Mouse (Mus musculus): ENCODE measurements around the gene Tubb1. TPM values are rescaled to one million over a fixed set of nuclear protein-coding genes. Genes with fewer than 3 reads are reported as not detected.
A peak's percentile ranks its signal among the peaks of the same experiment; 100 is the strongest.

Gene Tubb1
- polyA plus RNA-seq, 1 experiment from 2014 or later = 11.0 TPM

DNA sequence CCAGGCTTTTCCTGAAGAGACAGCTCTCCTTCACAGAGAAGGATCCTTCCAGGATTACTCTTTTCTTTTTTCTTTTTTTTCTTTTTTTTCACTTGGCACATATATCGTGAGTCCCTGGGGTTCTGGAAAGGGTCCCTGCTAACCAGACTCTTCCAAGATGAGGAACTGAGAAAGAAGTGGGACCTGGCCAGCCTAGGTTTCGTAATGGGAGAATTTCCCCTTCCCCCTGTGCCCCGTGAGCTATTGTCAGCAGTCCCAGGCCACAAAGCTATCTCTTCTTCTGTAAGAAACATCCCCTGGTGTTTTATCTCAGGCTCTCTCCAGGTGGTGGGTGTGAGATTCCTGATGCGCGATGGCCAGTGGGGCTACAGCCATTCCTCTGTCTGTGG lies 11.1 kb upstream of the Tubb1 start:
- Histone ChIP-seq H3K27me3 (ENCODE audit: control insufficient read depth, insufficient read depth, low read length) (no peaks in the 10 kb centered on the region), H3K27ac (ENCODE audit: low read depth, low read length) (no peak overlapping the region), H3K4me1 (ENCODE audit: control insufficient read depth, insufficient read depth, low read length) (peaks cover 16% of the 10 kb centered on the region; the same call in 1 of the 2 replicates), H3K9ac (ENCODE audit: low read depth, low read length) (peak overlapping the region; percentile 75; the same call in 1 of the 2 replicates), H3K9me3 (replicated peaks; ENCODE audit: control insufficient read depth, low read length) (no peaks in the 10 kb centered on the region), H3K4me2 (peak overlapping the region; percentile 74), H3K36me3 (ENCODE audit: control insufficient read depth, insufficient read depth, low read length) (no peaks in the 10 kb centered on the region), H3K4me3 (ENCODE audit: low read depth, low read length) (peak overlapping the region; percentile 68; the same call in 1 of the 2 replicates)
- 23% methylated on average over 5 of the region's 5 CpGs for whole genome bisulfite sequencing (ENCODE audit: insufficient replicate concordance)
- ATAC-seq (replicated peaks; ENCODE audit: insufficient number of reproducible peaks, low FRiP score, low TSS enrichment) = no peak

DNA sequence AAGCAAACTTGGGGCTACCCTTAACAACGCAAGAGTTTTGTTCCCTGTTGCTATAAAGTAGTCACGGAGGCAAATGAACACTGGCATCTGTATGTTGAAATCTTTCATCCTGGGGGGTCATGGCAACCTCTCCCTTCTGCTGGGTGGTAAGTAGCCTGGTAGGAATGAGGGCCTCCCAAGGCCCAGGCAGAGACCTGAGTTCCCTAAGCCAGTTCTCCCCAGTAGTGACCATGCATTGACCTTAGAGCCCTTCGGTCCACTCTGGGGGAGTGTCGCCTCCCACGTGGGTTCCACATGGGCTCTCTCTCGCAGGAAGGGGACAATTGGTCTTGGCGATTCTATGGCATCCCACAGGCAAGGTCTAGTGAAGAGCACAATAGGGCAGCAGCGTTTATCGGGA lies 10.5 kb upstream of the Tubb1 start:
- Histone ChIP-seq H3K27me3 (ENCODE audit: control insufficient read depth, insufficient read depth, low read length) (no peaks in the 10 kb centered on the region), H3K9ac (ENCODE audit: low read depth, low read length) (no peak overlapping the region), H3K9me3 (replicated peaks; ENCODE audit: control insufficient read depth, low read length) (no peaks in the 10 kb centered on the region), H3K27ac (ENCODE audit: low read depth, low read length) (no peak overlapping the region), H3K4me1 (ENCODE audit: control insufficient read depth, insufficient read depth, low read length) (peaks cover 16% of the 10 kb centered on the region; the same call in 1 of the 2 replicates), H3K36me3 (ENCODE audit: control insufficient read depth, insufficient read depth, low read length) (no peaks in the 10 kb centered on the region), H3K4me2 (no peak overlapping the region), H3K4me3 (ENCODE audit: low read depth, low read length) (no peak overlapping the region)
- WGBS (ENCODE audit: insufficient replicate concordance) = 81% methylated on average over 9 of the region's 9 CpGs
- no peak for ATAC-seq (replicated peaks; ENCODE audit: insufficient number of reproducible peaks, low FRiP score, low TSS enrichment)

DNA sequence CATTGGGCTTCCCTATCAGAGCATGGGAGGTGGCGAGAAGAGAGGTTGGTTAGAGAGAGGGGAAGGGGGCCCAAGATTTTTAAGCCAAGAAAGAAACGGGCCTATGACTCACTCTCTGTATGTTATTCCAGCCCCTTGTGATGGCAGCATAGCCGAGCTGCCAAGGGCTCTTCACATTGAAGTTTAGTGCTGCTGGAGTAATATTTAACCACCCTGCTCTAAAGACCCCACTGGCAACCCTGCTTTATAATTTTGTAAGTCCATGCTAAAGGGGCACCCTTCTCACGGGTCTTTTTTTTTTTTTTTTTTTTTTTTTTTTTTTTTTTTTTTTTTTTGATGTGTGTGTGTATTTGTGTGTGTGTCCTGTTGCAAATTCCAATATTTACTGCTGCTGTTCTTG lies 8.6 kb upstream of the Tubb1 start:
- H3K4me2 ChIP-seq = no peak overlapping the region
- no peak overlapping the region for H3K27ac ChIP-seq (ENCODE audit: low read depth, low read length)
- no peak overlapping the region for H3K9ac ChIP-seq (ENCODE audit: low read depth, low read length)
- no peaks in the 10 kb centered on the region for H3K9me3 ChIP-seq (replicated peaks; ENCODE audit: control insufficient read depth, low read length)
- H3K36me3 ChIP-seq (ENCODE audit: control insufficient read depth, insufficient read depth, low read length) = no peaks in the 10 kb centered on the region
- WGBS (ENCODE audit: insufficient replicate concordance) = 66% methylated on average over 4 of the region's 4 CpGs
- H3K4me3 ChIP-seq (ENCODE audit: low read depth, low read length) = no peak overlapping the region
- peaks cover 16% of the 10 kb centered on the region; the same call in 1 of the 2 replicates for H3K4me1 ChIP-seq (ENCODE audit: control insufficient read depth, insufficient read depth, low read length)
- ATAC-seq (replicated peaks; ENCODE audit: insufficient number of reproducible peaks, low FRiP score, low TSS enrichment) = no peak
- no peaks in the 10 kb centered on the region for H3K27me3 ChIP-seq (ENCODE audit: control insufficient read depth, insufficient read depth, low read length)

DNA sequence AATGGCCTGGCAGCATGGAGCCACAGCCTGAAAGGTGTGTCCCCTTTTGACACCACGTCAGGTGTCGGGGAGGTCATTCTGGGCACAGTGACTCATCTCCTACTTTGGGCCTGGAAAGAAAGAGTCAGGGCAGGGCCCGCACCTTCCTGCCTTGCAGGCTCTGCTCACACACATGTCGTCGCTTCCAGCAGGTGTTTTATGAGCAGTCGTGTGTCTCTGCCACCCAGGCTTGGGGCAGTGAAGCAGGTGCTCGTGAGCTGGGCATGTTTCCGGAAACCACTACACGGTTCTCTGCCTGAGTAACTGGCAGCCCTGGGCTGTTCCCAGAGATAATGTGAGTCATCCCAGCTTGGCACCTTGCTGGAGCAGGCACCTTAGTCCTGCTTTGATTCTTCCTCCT lies 8.0 kb upstream of the Tubb1 start:
- Histone ChIP-seq H3K4me1 (ENCODE audit: control insufficient read depth, insufficient read depth, low read length) (peaks cover 16% of the 10 kb centered on the region; the same call in 1 of the 2 replicates), H3K27me3 (ENCODE audit: control insufficient read depth, insufficient read depth, low read length) (no peaks in the 10 kb centered on the region), H3K9me3 (replicated peaks; ENCODE audit: control insufficient read depth, low read length) (no peaks in the 10 kb centered on the region), H3K4me2 (no peak overlapping the region), H3K36me3 (ENCODE audit: control insufficient read depth, insufficient read depth, low read length) (no peaks in the 10 kb centered on the region), H3K9ac (ENCODE audit: low read depth, low read length) (no peak overlapping the region), H3K4me3 (ENCODE audit: low read depth, low read length) (no peak overlapping the region), H3K27ac (ENCODE audit: low read depth, low read length) (no peak overlapping the region)
- 66% methylated on average over 9 of the region's 9 CpGs for WGBS (ENCODE audit: insufficient replicate concordance)
- ATAC-seq (replicated peaks; ENCODE audit: insufficient number of reproducible peaks, low FRiP score, low TSS enrichment) = no peak

DNA sequence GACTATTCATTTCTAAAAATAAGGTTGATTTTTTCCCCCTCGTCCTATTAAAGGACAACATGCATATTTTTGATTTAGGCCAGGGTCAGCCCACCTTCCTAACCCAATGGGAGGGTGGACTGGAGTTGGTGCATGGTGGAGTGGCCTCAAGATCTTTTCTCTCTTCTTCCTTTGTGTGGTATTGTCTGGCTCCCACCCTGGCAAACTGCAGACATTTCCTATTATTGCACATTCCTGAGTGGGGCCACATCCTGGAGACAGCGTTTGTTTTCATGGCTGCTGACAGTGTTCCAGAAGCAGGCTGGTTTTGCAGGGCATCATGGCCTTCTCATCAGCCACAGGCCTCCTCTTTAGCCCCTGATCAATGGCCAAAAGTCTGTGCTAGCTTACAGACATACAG lies 7.4 kb upstream of the Tubb1 start:
- H3K4me3 ChIP-seq (ENCODE audit: low read depth, low read length) = no peak overlapping the region
- H3K4me2 ChIP-seq = no peak overlapping the region
- H3K27me3 ChIP-seq (ENCODE audit: control insufficient read depth, insufficient read depth, low read length) = no peaks in the 10 kb centered on the region
- no peaks in the 10 kb centered on the region for H3K9me3 ChIP-seq (replicated peaks; ENCODE audit: control insufficient read depth, low read length)
- H3K27ac ChIP-seq (ENCODE audit: low read depth, low read length) = no peak overlapping the region
- peaks cover 13% of the 10 kb centered on the region; the same call in 1 of the 2 replicates for H3K4me1 ChIP-seq (ENCODE audit: control insufficient read depth, insufficient read depth, low read length)
- no peaks in the 10 kb centered on the region for H3K36me3 ChIP-seq (ENCODE audit: control insufficient read depth, insufficient read depth, low read length)
- ATAC-seq (replicated peaks; ENCODE audit: insufficient number of reproducible peaks, low FRiP score, low TSS enrichment) = no peak
- WGBS (ENCODE audit: insufficient replicate concordance) = 62% methylated on average over 2 of the region's 2 CpGs
- H3K9ac ChIP-seq (ENCODE audit: low read depth, low read length) = no peak overlapping the region

DNA sequence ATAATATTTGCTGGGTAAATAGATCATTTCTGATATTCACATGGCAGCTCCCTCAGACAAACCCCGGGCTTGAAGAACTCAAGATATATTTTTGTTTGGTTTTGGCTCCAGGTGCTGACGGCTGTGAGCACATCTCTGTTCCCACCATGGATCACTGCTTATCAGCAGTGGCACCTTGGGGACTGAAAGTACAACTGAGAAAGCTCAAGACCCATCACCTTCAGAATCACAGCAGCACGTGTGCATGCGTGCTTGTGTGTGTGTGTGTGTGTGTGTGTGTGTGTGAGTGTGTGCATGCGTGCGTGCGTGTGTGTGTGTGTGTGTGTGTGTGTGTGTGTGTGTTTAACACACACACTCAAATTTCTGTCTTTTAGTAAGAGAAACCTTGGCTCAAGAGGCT lies 6.1 kb upstream of the Tubb1 start:
- no peak overlapping the region for H3K9ac ChIP-seq (ENCODE audit: low read depth, low read length)
- no peak for ATAC-seq (replicated peaks; ENCODE audit: insufficient number of reproducible peaks, low FRiP score, low TSS enrichment)
- 65% methylated on average over 7 of the region's 7 CpGs for WGBS (ENCODE audit: insufficient replicate concordance)
- H3K27ac ChIP-seq (ENCODE audit: low read depth, low read length) = no peak overlapping the region
- no peaks in the 10 kb centered on the region for H3K9me3 ChIP-seq (replicated peaks; ENCODE audit: control insufficient read depth, low read length)
- H3K36me3 ChIP-seq (ENCODE audit: control insufficient read depth, insufficient read depth, low read length) = no peaks in the 10 kb centered on the region
- H3K4me3 ChIP-seq (ENCODE audit: low read depth, low read length) = no peak overlapping the region
- no peak overlapping the region for H3K4me2 ChIP-seq
- peaks cover 4% of the 10 kb centered on the region; the same call in 1 of the 2 replicates for H3K4me1 ChIP-seq (ENCODE audit: control insufficient read depth, insufficient read depth, low read length)
- H3K27me3 ChIP-seq (ENCODE audit: control insufficient read depth, insufficient read depth, low read length) = no peaks in the 10 kb centered on the region; the same call in 1 of the 2 replicates

DNA sequence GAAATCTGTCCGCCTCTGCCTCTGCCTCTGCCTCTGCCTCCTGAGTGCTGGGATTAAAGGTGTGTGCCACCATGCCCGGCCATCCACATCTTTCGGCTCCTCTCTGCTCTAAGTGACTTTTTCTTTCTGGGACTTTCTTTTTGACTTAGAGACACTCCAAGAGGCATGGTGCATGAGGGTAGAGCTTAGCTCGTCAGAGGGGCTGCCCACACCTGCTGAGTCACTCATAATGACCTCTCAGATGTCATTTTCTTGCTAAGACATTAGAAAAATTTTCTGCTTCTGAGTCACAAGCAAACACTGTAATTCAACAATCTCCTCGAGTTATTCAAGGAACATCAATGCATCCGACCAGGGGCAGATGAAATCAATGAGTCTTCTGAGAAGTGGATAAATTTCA lies 5.5 kb upstream of the Tubb1 start:
- H3K9me3 ChIP-seq (replicated peaks; ENCODE audit: control insufficient read depth, low read length) = no peaks in the 10 kb centered on the region
- H3K4me3 ChIP-seq (ENCODE audit: low read depth, low read length) = no peak overlapping the region
- 79% methylated on average over 6 of the region's 6 CpGs for WGBS (ENCODE audit: insufficient replicate concordance)
- no peaks in the 10 kb centered on the region; the same call in 1 of the 2 replicates for H3K27me3 ChIP-seq (ENCODE audit: control insufficient read depth, insufficient read depth, low read length)
- H3K27ac ChIP-seq (ENCODE audit: low read depth, low read length) = no peak overlapping the region
- H3K36me3 ChIP-seq (ENCODE audit: control insufficient read depth, insufficient read depth, low read length) = no peaks in the 10 kb centered on the region
- H3K4me2 ChIP-seq = no peak overlapping the region
- no peak overlapping the region for H3K9ac ChIP-seq (ENCODE audit: low read depth, low read length)
- peaks cover 3% of the 10 kb centered on the region; the same call in 1 of the 2 replicates for H3K4me1 ChIP-seq (ENCODE audit: control insufficient read depth, insufficient read depth, low read length)
- ATAC-seq (replicated peaks; ENCODE audit: insufficient number of reproducible peaks, low FRiP score, low TSS enrichment) = no peak

DNA sequence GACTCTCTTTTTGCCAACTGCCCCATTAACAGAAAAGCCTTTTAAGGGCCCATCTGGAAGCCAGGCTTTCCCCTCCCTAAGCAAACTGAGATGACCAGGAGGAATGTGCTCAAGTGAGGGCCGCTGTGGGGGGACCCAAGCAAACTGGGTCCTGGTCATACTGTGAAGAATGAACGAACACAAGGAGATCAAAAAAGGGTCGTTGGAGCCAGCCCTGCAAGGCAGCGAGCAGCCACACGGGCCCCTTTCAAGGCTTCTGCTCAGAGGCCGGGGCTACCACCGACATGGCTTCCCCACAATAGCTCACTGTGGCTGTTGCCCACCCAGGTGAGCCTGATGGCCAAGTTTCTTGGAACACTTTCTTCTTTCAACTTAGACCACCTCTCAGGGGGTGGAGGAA lies 4.0 kb upstream of the Tubb1 start:
- no peaks in the 10 kb centered on the region for H3K36me3 ChIP-seq (ENCODE audit: control insufficient read depth, insufficient read depth, low read length)
- H3K27me3 ChIP-seq (ENCODE audit: control insufficient read depth, insufficient read depth, low read length) = no peaks in the 10 kb centered on the region; the same call in 1 of the 2 replicates
- no peaks in the 10 kb centered on the region for H3K9me3 ChIP-seq (replicated peaks; ENCODE audit: control insufficient read depth, low read length)
- WGBS (ENCODE audit: insufficient replicate concordance) = 56% methylated on average over 7 of the region's 7 CpGs
- no peak overlapping the region for H3K9ac ChIP-seq (ENCODE audit: low read depth, low read length)
- no peak overlapping the region for H3K4me3 ChIP-seq (ENCODE audit: low read depth, low read length)
- ATAC-seq (replicated peaks; ENCODE audit: insufficient number of reproducible peaks, low FRiP score, low TSS enrichment) = no peak
- no peak overlapping the region for H3K4me2 ChIP-seq
- no peak overlapping the region for H3K27ac ChIP-seq (ENCODE audit: low read depth, low read length)
- H3K4me1 ChIP-seq (ENCODE audit: control insufficient read depth, insufficient read depth, low read length) = peaks cover 3% of the 10 kb centered on the region; the same call in 1 of the 2 replicates

DNA sequence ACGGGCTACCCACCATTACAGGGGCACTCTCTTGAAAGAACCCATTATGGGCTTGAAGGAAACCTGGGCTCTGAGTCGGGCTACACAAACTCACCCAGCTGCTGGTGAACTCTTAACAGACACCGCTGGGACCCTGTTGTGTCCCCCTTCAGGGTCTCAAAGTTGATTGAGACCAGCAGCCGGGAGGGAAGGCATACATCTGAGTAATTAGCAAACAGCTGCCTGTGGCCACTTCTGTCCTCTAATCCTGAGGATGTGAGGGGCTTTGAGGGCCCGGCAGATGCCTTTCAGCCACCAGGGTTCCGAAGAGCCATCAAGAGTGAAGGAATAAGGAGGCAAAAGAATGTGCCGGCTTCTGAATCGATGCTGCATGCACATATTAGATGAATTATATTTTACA lies 3.6 kb upstream of the Tubb1 start:
- ATAC-seq (replicated peaks; ENCODE audit: insufficient number of reproducible peaks, low FRiP score, low TSS enrichment) = no peak
- Histone ChIP-seq H3K9me3 (replicated peaks; ENCODE audit: control insufficient read depth, low read length) (no peaks in the 10 kb centered on the region), H3K4me2 (no peak overlapping the region), H3K36me3 (ENCODE audit: control insufficient read depth, insufficient read depth, low read length) (no peaks in the 10 kb centered on the region), H3K27ac (ENCODE audit: low read depth, low read length) (no peak overlapping the region), H3K4me3 (ENCODE audit: low read depth, low read length) (no peak overlapping the region), H3K4me1 (ENCODE audit: control insufficient read depth, insufficient read depth, low read length) (peaks cover 3% of the 10 kb centered on the region; the same call in 1 of the 2 replicates), H3K9ac (ENCODE audit: low read depth, low read length) (no peak overlapping the region), H3K27me3 (ENCODE audit: control insufficient read depth, insufficient read depth, low read length) (no peaks in the 10 kb centered on the region; the same call in 1 of the 2 replicates)
- 65% methylated on average over 8 of the region's 8 CpGs for WGBS (ENCODE audit: insufficient replicate concordance)
